Mouse (Mus musculus): Measurements from ENCODE around the gene Rps6ka2. TPM values are rescaled to one million over a fixed set of nuclear protein-coding genes. Genes with fewer than 3 reads are reported as not detected.
A peak's percentile ranks its signal among the peaks of the same experiment; 100 is the strongest.

Gene Rps6ka2
- polyA plus RNA-seq, 1 experiment from 2014 or later: 8.4 TPM

DNA sequence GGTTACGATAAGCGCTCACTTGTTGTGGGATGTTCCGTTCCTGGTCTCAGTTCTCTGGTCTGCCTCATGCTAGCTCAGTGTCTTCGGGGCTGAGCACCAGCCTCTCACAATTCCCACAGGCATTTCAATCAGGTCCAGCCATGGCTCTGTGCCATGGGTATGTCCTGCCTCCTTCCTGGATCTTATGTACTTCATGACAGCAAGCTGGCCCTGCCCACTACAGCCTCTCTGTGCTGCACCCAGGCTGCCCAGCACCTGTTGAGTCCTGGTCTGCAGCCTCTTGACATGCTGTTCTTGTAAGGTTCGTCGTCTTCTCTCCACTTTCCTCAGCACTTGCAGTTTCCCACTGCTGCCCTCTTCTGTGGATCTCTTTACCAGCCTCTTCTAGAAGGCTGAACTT lies 75.2 kb downstream of the Rps6ka2 start:
- Histone ChIP-seq H3K36me3 (ENCODE audit: insufficient read depth, low read length) (no peaks in the 10 kb centered on the region), H3K9ac (ENCODE audit: low read depth, low read length) (no peak overlapping the region), H3K27ac (no peak overlapping the region), H3K4me1 (replicated peaks; ENCODE audit: insufficient read depth, low read length) (no peaks in the 10 kb centered on the region), H3K4me2 (ENCODE audit: low read length) (no peak overlapping the region), H3K27me3 (ENCODE audit: insufficient read depth, low read length) (no peaks in the 10 kb centered on the region), H3K4me3 (replicated peaks; ENCODE audit: low read depth, low read length) (no peak overlapping the region), H3K9me3 (replicated peaks; ENCODE audit: low read length) (no peaks in the 10 kb centered on the region)
- TF ChIP-seq CTCF (IDR thresholded peaks at IDR 0.05; ENCODE audit: low read depth): peak; percentile 26; the same call in 1 of the 2 replicates
- ATAC-seq (replicated peaks; ENCODE audit: low FRiP score, low read depth) (no peak), DNase-seq (ENCODE audit: low spot score) (no peak)
- 76% methylated on average over 6 of the region's 6 CpGs for WGBS

DNA sequence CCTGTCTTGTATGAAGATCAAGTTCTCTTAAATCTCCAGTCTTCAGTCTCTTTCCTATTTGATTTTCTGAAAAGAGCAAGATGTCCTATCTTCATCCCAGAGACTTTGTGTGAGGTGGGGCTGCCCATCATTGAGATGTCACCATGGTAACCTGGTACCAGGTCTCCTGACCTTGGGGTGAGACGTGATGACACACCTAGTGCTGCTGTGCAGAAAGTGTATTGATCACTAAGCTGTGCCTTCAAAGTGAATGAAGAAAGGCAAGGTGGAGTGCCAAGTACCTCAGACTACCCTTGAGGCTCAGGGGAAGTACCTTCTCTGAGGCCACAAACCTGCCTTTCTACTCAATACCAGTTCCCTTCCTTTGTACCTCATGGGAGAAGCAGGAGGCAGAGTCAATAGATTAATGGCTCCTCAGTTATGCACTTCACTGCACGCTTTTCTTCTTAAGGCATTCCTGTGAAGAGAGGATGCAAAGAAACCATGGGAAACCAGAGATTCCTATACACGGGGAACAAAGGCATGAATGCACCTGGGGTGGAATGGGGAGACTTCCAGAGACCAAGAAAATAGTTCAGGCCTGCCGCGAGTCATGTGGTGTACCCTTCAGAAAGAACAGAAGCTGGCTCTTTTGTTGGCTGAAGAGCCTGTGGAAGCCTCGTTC lies 77.1 kb downstream of the Rps6ka2 start:
- H3K9ac ChIP-seq (ENCODE audit: low read depth, low read length): no peak overlapping the region
- H3K27me3 ChIP-seq (ENCODE audit: insufficient read depth, low read length): no peaks in the 10 kb centered on the region
- WGBS: 71% methylated on average over 6 of the region's 6 CpGs
- H3K4me1 ChIP-seq (replicated peaks; ENCODE audit: insufficient read depth, low read length): no peaks in the 10 kb centered on the region
- no peak overlapping the region for H3K4me3 ChIP-seq (replicated peaks; ENCODE audit: low read depth, low read length)
- H3K36me3 ChIP-seq (ENCODE audit: insufficient read depth, low read length): no peaks in the 10 kb centered on the region
- no peaks in the 10 kb centered on the region for H3K9me3 ChIP-seq (replicated peaks; ENCODE audit: low read length)
- TF ChIP-seq CTCF (IDR thresholded peaks at IDR 0.05; ENCODE audit: low read depth): no peak
- H3K4me2 ChIP-seq (ENCODE audit: low read length): no peak overlapping the region
- DNase-seq (ENCODE audit: low spot score): no peak
- no peak for ATAC-seq (replicated peaks; ENCODE audit: low FRiP score, low read depth)
- no peak overlapping the region for H3K27ac ChIP-seq

DNA sequence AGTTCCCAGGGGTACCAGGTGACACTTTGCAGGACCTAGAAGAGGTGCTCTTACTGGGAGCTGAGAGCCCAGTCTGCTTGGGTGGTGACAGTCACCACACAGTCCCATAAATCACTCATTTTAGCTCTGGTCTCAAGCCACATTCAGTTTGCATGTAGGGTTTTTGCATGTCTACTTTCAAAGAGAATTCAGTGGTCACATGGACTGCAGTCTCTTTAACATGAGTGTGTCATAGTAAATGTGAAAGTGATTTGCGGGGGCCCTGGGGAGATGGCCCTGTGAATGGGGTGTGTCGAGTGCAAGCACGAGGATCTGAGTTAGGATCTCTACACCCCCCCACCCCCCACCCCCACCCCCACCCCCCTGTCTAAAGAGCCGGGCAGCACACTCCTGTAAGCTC lies 80.5 kb downstream of the Rps6ka2 start:
- Histone ChIP-seq H3K4me2 (ENCODE audit: low read length) (no peak overlapping the region), H3K27me3 (ENCODE audit: insufficient read depth, low read length) (no peaks in the 10 kb centered on the region), H3K9me3 (replicated peaks; ENCODE audit: low read length) (no peaks in the 10 kb centered on the region), H3K9ac (ENCODE audit: low read depth, low read length) (no peak overlapping the region), H3K27ac (no peak overlapping the region), H3K4me3 (replicated peaks; ENCODE audit: low read depth, low read length) (no peak overlapping the region), H3K4me1 (replicated peaks; ENCODE audit: insufficient read depth, low read length) (no peaks in the 10 kb centered on the region), H3K36me3 (ENCODE audit: insufficient read depth, low read length) (no peaks in the 10 kb centered on the region)
- no peak for TF ChIP-seq CTCF (IDR thresholded peaks at IDR 0.05; ENCODE audit: low read depth)
- no peak for DNase-seq (ENCODE audit: low spot score)
- 63% methylated on average over 4 of the region's 4 CpGs for WGBS
- ATAC-seq (replicated peaks; ENCODE audit: low FRiP score, low read depth): no peak

DNA sequence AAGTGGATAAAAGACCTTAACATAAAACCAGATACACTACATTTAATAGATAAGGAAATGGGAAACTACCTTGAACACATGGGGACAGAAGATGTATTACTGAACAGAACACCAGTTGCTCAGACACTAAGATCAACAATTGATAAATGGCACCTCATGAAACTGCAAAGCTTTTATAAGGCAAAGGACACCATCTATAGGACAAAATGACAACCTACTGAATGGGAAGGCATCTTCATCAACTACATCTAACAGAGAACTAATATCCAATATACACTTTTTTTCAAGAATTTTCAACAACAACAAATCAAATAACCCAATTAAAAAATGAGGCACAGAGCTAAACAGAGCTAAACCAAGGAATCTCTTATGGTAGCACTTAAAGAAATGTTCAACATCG lies 87.3 kb downstream of the Rps6ka2 start:
- Histone ChIP-seq H3K4me3 (replicated peaks; ENCODE audit: low read depth, low read length) (no peak overlapping the region), H3K4me1 (replicated peaks; ENCODE audit: insufficient read depth, low read length) (peaks cover 23% of the 10 kb centered on the region), H3K4me2 (ENCODE audit: low read length) (no peak overlapping the region), H3K9me3 (replicated peaks; ENCODE audit: low read length) (no peaks in the 10 kb centered on the region), H3K27me3 (ENCODE audit: insufficient read depth, low read length) (no peaks in the 10 kb centered on the region), H3K36me3 (ENCODE audit: insufficient read depth, low read length) (no peaks in the 10 kb centered on the region), H3K27ac (no peak overlapping the region), H3K9ac (ENCODE audit: low read depth, low read length) (no peak overlapping the region)
- no peak for ATAC-seq (replicated peaks; ENCODE audit: low FRiP score, low read depth)
- DNase-seq (ENCODE audit: low spot score): no peak
- TF ChIP-seq CTCF (IDR thresholded peaks at IDR 0.05; ENCODE audit: low read depth): peak; percentile 29; the same call in 1 of the 2 replicates
- 76% methylated on average over 1 of the region's 1 CpGs for WGBS

DNA sequence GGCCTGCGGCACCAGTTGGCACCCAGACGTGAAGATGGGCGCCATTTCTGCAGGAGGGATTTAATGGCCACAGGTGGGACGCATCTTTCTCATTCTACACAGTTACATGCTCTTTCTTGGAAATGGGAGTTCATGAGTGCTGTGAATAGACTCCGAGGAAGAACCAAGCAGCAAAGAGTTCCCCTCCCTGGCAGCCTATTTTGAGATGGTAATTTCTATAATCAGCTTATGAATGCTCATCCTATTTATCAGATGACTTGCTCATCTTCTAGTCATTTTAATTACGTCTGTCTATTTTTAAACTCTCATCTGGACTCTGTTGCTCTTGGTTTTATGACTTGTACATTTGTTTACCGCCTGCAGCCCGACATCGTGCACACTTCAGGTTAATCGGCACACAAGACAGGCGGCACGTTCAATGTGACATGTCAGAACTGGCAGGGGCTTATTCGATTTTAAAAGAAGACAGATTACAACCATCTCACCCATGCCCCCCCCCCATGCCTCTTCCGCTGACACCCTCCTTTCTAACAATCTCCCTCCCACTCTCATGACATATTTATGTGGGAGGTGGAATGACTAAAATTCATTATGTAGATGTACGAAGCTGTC lies 88.9 kb downstream of the Rps6ka2 start:
- WGBS: 61% methylated on average over 15 of the region's 15 CpGs

DNA sequence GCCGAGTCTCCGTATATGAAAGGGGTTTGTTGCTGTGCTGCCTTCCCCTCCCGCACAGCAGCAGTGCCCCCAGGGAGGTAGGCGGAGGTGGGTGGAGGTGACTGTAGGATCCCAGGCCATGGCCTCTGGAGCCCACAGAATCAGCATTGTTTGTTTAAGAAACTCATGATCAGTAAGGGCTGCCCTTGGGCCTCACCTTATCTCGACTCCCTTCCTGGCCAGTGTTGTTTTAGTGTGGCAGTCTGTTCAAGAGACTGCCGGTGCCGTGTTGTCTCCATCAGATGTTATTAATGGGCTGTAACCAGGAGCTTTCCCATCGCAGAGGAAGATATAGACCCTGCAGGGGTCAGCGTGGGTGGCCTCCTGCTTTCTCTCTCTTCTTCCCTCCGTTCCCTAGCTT lies 90.4 kb downstream of the Rps6ka2 start:
- H3K27me3 ChIP-seq (ENCODE audit: insufficient read depth, low read length): no peaks in the 10 kb centered on the region
- DNase-seq (ENCODE audit: low spot score) (no peak), ATAC-seq (replicated peaks; ENCODE audit: low FRiP score, low read depth) (no peak)
- no peak for TF ChIP-seq CTCF (IDR thresholded peaks at IDR 0.05; ENCODE audit: low read depth)
- H3K27ac ChIP-seq: no peak overlapping the region
- peaks cover 24% of the 10 kb centered on the region for H3K4me1 ChIP-seq (replicated peaks; ENCODE audit: insufficient read depth, low read length)
- H3K4me2 ChIP-seq (ENCODE audit: low read length): no peak overlapping the region
- no peaks in the 10 kb centered on the region for H3K9me3 ChIP-seq (replicated peaks; ENCODE audit: low read length)
- H3K9ac ChIP-seq (ENCODE audit: low read depth, low read length): no peak overlapping the region
- 19% methylated on average over 10 of the region's 10 CpGs for WGBS
- H3K4me3 ChIP-seq (replicated peaks; ENCODE audit: low read depth, low read length): no peak overlapping the region
- H3K36me3 ChIP-seq (ENCODE audit: insufficient read depth, low read length): no peaks in the 10 kb centered on the region

More for the DNA sequence above, 88.9 kb downstream of the Rps6ka2 start:
- Histone ChIP-seq H3K4me1 (replicated peaks; ENCODE audit: insufficient read depth, low read length) (peaks cover 24% of the 10 kb centered on the region), H3K4me3 (replicated peaks; ENCODE audit: low read depth, low read length) (no peak overlapping the region), H3K9me3 (replicated peaks; ENCODE audit: low read length) (no peaks in the 10 kb centered on the region), H3K27ac (no peak overlapping the region), H3K27me3 (ENCODE audit: insufficient read depth, low read length) (no peaks in the 10 kb centered on the region), H3K36me3 (ENCODE audit: insufficient read depth, low read length) (no peaks in the 10 kb centered on the region), H3K9ac (ENCODE audit: low read depth, low read length) (no peak overlapping the region), H3K4me2 (ENCODE audit: low read length) (no peak overlapping the region)
- no peak for ATAC-seq (replicated peaks; ENCODE audit: low FRiP score, low read depth)
- TF ChIP-seq CTCF (IDR thresholded peaks at IDR 0.05; ENCODE audit: low read depth): no peak
- no peak for DNase-seq (ENCODE audit: low spot score)
